In genomic region chr12:112673576-112674091, GRCm38 (mm10) we compare ENCODE assay signal across 7 mouse cellular contexts. TPM values are rescaled to one million over a fixed set of nuclear protein-coding genes. Genes with fewer than 3 reads are reported as not detected.
DNase-seq lines count a peak whose midpoint lies in the region; ATAC-seq and TF ChIP-seq lines count a peak whose summit lies in the region.

No protein-coding gene starts in this region.

- DNase-seq in spleen, postnatal 10 days (ENCODE audit: low spot score in 2 of 2) = peak; percentile 49 to 56
- no peak for DNase-seq in spleen, adult 12 weeks (ENCODE audit: low spot score)
- DNase-seq in cerebellum, adult 18-20 months = peak; percentile 47 to 68
- DNase-seq in kidney, postnatal 0 days (ENCODE audit: low spot score) = peak; percentile 35
- DNase-seq in lung, postnatal 4 days = peak; percentile 71 to 78

- WGBS in heart, embryonic 11.5 days (ENCODE audit: insufficient replicate concordance) = under 1% methylated on average over 38 of the region's 68 CpGs
- 0% methylated on average over 50 of the region's 68 CpGs for WGBS in kidney, postnatal 0 days
- WGBS in stomach, embryonic 16.5 days = under 1% methylated on average over 47 of the region's 68 CpGs

- no peak for TF ChIP-seq CTCF in kidney, postnatal 0 days (IDR thresholded peaks at IDR 0.05; ENCODE audit: low read depth)

- H3K9me3 ChIP-seq in heart, embryonic 11.5 days (replicated peaks; ENCODE audit: control insufficient read depth, low read length) = no peaks in the 10 kb centered on the region
- H3K9me3 ChIP-seq in kidney, postnatal 0 days (replicated peaks; ENCODE audit: low read length) = no peaks in the 10 kb centered on the region
- H3K9me3 ChIP-seq in stomach, embryonic 16.5 days (replicated peaks; ENCODE audit: control insufficient read depth, low read length) = no peaks in the 10 kb centered on the region

- no peak; the same call in 1 of the 2 replicates for ATAC-seq in heart, embryonic 11.5 days (replicated peaks; ENCODE audit: insufficient number of reproducible peaks, low FRiP score, low TSS enrichment)
- no peak for ATAC-seq in kidney, postnatal 0 days (replicated peaks; ENCODE audit: low FRiP score, low read depth)
- peak; percentile 8; the same call in 1 of the 2 replicates for ATAC-seq in stomach, embryonic 16.5 days (ENCODE audit: insufficient read depth, low FRiP score)

- H3K27ac ChIP-seq in heart, embryonic 11.5 days (ENCODE audit: low read depth, low read length) = peak overlapping the region; percentile 99
- peak overlapping the region; percentile 97 for H3K27ac ChIP-seq in kidney, postnatal 0 days
- peak overlapping the region; percentile 99 for H3K27ac ChIP-seq in stomach, embryonic 16.5 days (ENCODE audit: low read length)

- peak overlapping the region; percentile 75 for H3K4me2 ChIP-seq in heart, embryonic 11.5 days
- H3K4me2 ChIP-seq in kidney, postnatal 0 days (ENCODE audit: low read length) = peak overlapping the region; percentile 79
- peak overlapping the region; percentile 96 for H3K4me2 ChIP-seq in stomach, embryonic 16.5 days (ENCODE audit: low read depth, low read length)

- peaks cover 7% of the 10 kb centered on the region; the same call in 1 of the 2 replicates for H3K27me3 ChIP-seq in heart, embryonic 11.5 days (ENCODE audit: control insufficient read depth, insufficient read depth, low read length)
- no peaks in the 10 kb centered on the region for H3K27me3 ChIP-seq in kidney, postnatal 0 days (ENCODE audit: insufficient read depth, low read length)
- H3K27me3 ChIP-seq in stomach, embryonic 16.5 days (ENCODE audit: control insufficient read depth, insufficient read depth, low read length) = no peaks in the 10 kb centered on the region

- H3K9ac ChIP-seq in heart, embryonic 11.5 days (ENCODE audit: low read depth, low read length) = peak overlapping the region; percentile 99
- peak overlapping the region; percentile 99 for H3K9ac ChIP-seq in kidney, postnatal 0 days (ENCODE audit: low read depth, low read length)
- H3K9ac ChIP-seq in stomach, embryonic 16.5 days (ENCODE audit: low read length) = peak overlapping the region; percentile 100

- H3K36me3 ChIP-seq in heart, embryonic 11.5 days (ENCODE audit: control insufficient read depth, insufficient read depth, low read length) = peaks cover 10% of the 10 kb centered on the region; the same call in 1 of the 2 replicates
- H3K36me3 ChIP-seq in kidney, postnatal 0 days (ENCODE audit: insufficient read depth, low read length) = peaks cover 17% of the 10 kb centered on the region; the same call in 1 of the 2 replicates
- peaks cover 11% of the 10 kb centered on the region; the same call in 1 of the 2 replicates for H3K36me3 ChIP-seq in stomach, embryonic 16.5 days (ENCODE audit: control insufficient read depth, insufficient read depth, low read length)

- H3K4me3 ChIP-seq in heart, embryonic 11.5 days (ENCODE audit: low read depth, low read length) = peak overlapping the region; percentile 98
- H3K4me3 ChIP-seq in kidney, postnatal 0 days (replicated peaks; ENCODE audit: low read depth, low read length) = peak overlapping the region; percentile 96
- H3K4me3 ChIP-seq in stomach, embryonic 16.5 days (replicated peaks; ENCODE audit: low read length) = peak overlapping the region; percentile 96

- peaks cover 55% of the 10 kb centered on the region for H3K4me1 ChIP-seq in heart, embryonic 11.5 days (ENCODE audit: control insufficient read depth, insufficient read depth, low read length)
- peaks cover 45% of the 10 kb centered on the region for H3K4me1 ChIP-seq in kidney, postnatal 0 days (replicated peaks; ENCODE audit: insufficient read depth, low read length)
- peaks cover 60% of the 10 kb centered on the region for H3K4me1 ChIP-seq in stomach, embryonic 16.5 days (ENCODE audit: control insufficient read depth, insufficient read depth, low read length)

RNA-seq across cellular contexts. Expression of gene Akt1, which starts 1.1 kb away (rescaled TPM):
- 94.2 and 108 TPM in 2 replicates for polyA plus RNA-seq in heart, embryonic 11.5 days (2014; fragmentation: Nextera tagmentation; extraction: Ambion mirVana)
- 72.5 and 114 TPM in 2 replicates for polyA plus RNA-seq in kidney, postnatal 0 days (2015; fragmentation: Nextera tagmentation; extraction: Ambion mirVana)
- 50.7 and 52.8 TPM in 2 replicates for polyA plus RNA-seq in stomach, embryonic 16.5 days (2015; fragmentation: Nextera tagmentation; extraction: Ambion mirVana)

RNA-seq across cellular contexts. Expression of gene Zbtb42, which starts 5.0 kb away (rescaled TPM):
- 2.8 and 4.2 TPM in 2 replicates for polyA plus RNA-seq in heart, embryonic 11.5 days (2014; fragmentation: Nextera tagmentation; extraction: Ambion mirVana)
- 5.9 and 6.7 TPM in 2 replicates for polyA plus RNA-seq in kidney, postnatal 0 days (2015; fragmentation: Nextera tagmentation; extraction: Ambion mirVana)
- 9.7 and 12.2 TPM in 2 replicates for polyA plus RNA-seq in stomach, embryonic 16.5 days (2015; fragmentation: Nextera tagmentation; extraction: Ambion mirVana)

RNA-seq across cellular contexts. Expression of gene Siva1, which starts 29.2 kb away (rescaled TPM):
- polyA plus RNA-seq in heart, embryonic 11.5 days (2014; fragmentation: Nextera tagmentation; extraction: Ambion mirVana) = 141 and 156 TPM in 2 replicates
- polyA plus RNA-seq in kidney, postnatal 0 days (2015; fragmentation: Nextera tagmentation; extraction: Ambion mirVana) = 202 and 209 TPM in 2 replicates
- 152 and 171 TPM in 2 replicates for polyA plus RNA-seq in stomach, embryonic 16.5 days (2015; fragmentation: Nextera tagmentation; extraction: Ambion mirVana)

RNA-seq across cellular contexts. Expression of gene Cep170b, which starts 46.6 kb away (rescaled TPM):
- polyA plus RNA-seq in heart, embryonic 11.5 days (2014; fragmentation: Nextera tagmentation; extraction: Ambion mirVana) = 2.6 and 3.1 TPM in 2 replicates
- polyA plus RNA-seq in kidney, postnatal 0 days (2015; fragmentation: Nextera tagmentation; extraction: Ambion mirVana) = 13.6 and 13.9 TPM in 2 replicates
- polyA plus RNA-seq in stomach, embryonic 16.5 days (2015; fragmentation: Nextera tagmentation; extraction: Ambion mirVana) = 19.8 and 21.9 TPM in 2 replicates

RNA-seq across cellular contexts. Expression of gene Adssl1, which starts 53.8 kb away (rescaled TPM):
- polyA plus RNA-seq in heart, embryonic 11.5 days (2014; fragmentation: Nextera tagmentation; extraction: Ambion mirVana) = 73.3 and 75.2 TPM in 2 replicates
- polyA plus RNA-seq in kidney, postnatal 0 days (2015; fragmentation: Nextera tagmentation; extraction: Ambion mirVana) = 13.4 and 14.5 TPM in 2 replicates
- 2.7 and 10.3 TPM in 2 replicates for polyA plus RNA-seq in stomach, embryonic 16.5 days (2015; fragmentation: Nextera tagmentation; extraction: Ambion mirVana)
